Mouse (Mus musculus) left cerebral cortex, postnatal 36 days (tissue): ENCODE measurements around the gene Slit3. TPM values are rescaled to one million over a fixed set of nuclear protein-coding genes. Genes with fewer than 3 reads are reported as not detected.

Experiments used
- DNase-seq, 2 experiments: peaks; one replicate each; pipeline ENCODE4 v3.0.0; 2021 to 2022; ENCODE audit warnings: low spot score in 2 of 2, mixed read lengths in 1 of 2
- intact Hi-C: fragments of 180-260 bp; cut with DNase I; formaldehyde crosslinking; loops from one replicate; pipeline ENCODE4 v1.15.1; 2025
- microRNA-seq: library from miRNA; unstranded; fragments of <30 nt; microRNA quantifications from one replicate; pipeline ENCODE4 v1.2.0, GENCODE M21; 2022
- total RNA-seq, 2 experiments: library from RNA; stranded (reverse); gene quantifications; 2 replicates each; pipeline ENCODE4 v1.2.3; 2021

Slit3 gene
- total RNA-seq, 2 experiments from 2014 or later, result 43.7 to 71.5 TPM

GRCm38 (mm10) chr11:35736817-35737216 is 615.8 kb downstream of the Slit3 start:
- no peak for DNase-seq
- intact Hi-C loops, result no loop called here

- DNase-seq, result no peak
- intact Hi-C loops, result no loop called here
These were observed 616.2 kb downstream of the Slit3 start for GRCm38 (mm10) chr11:35737262-35737661.

GRCm38 (mm10) chr11:35738102-35738501 is 617.1 kb downstream of the Slit3 start:
- intact Hi-C loops, result no loop called here
- DNase-seq, result no peak

- no peak for DNase-seq
These were observed 622.6 kb downstream of the Slit3 start for GRCm38 (mm10) chr11:35743586-35743985.

GRCm38 (mm10) chr11:35744571-35744970 is 623.5 kb downstream of the Slit3 start:
- no peak for DNase-seq
- intact Hi-C loops, result no loop called here

More at GRCm38 (mm10) chr11:35743586-35743985, 622.6 kb downstream of the Slit3 start:
- intact Hi-C loops, result no loop called here

GRCm38 (mm10) chr11:35750578-35750977 is 629.6 kb downstream of the Slit3 start:
- no peak for DNase-seq
- intact Hi-C loops, result no loop called here

- DNase-seq, result no peak
- intact Hi-C loops, result no loop called here
These were observed 633.9 kb downstream of the Slit3 start for GRCm38 (mm10) chr11:35754906-35755418.

- intact Hi-C loops, result no loop called here
- DNase-seq, result no peak
These were observed 634.5 kb downstream of the Slit3 start for GRCm38 (mm10) chr11:35755546-35755945.

- no peak for DNase-seq
- intact Hi-C loops, result no loop called here
These were observed 635.6 kb downstream of the Slit3 start for GRCm38 (mm10) chr11:35756411-35757303.

Small RNAs within 50 kb of the gene (microRNA-seq; reads per million reads assigned to microRNA genes)
- gene Mir218-2, result 132 reads per million, percentile 59 among the genes with 10 or more reads in this experiment
